Mouse (Mus musculus) G1E (cell line): ENCODE data around the gene Magix. TPM values are rescaled to one million over a fixed set of nuclear protein-coding genes. Genes with fewer than 3 reads are reported as not detected.
A peak's percentile ranks its signal among the peaks of the same experiment; 100 is the strongest.

Experiments used
- ATAC-seq: 2 replicates; pipeline ENCODE4 v1.8.0; 2016; ENCODE audit warnings: mild to moderate bottlenecking; ENCODE audit not compliant: insufficient number of reproducible peaks, poor library complexity, low FRiP score, severe bottlenecking; ENCODE audit errors: extremely low read depth
- DNase-seq: peaks from one replicate; pipeline ENCODE4 v3.0.0; 2012; ENCODE audit warnings: low spot score
- H3K27me3 ChIP-seq: 2 replicates; pipeline ENCODE4 v1.6.1; 2012; ENCODE audit warnings: mild to moderate bottlenecking, low read length, inconsistent platforms; ENCODE audit not compliant: insufficient read depth
- H3K36me3 ChIP-seq: replicated peaks from 2 replicates; pipeline ENCODE3; 2012; ENCODE audit warnings: mild to moderate bottlenecking, inconsistent platforms
- H3K4me1 ChIP-seq: 2 replicates; pipeline ENCODE4 v1.6.1; 2012; ENCODE audit warnings: low read depth, low read length, inconsistent platforms, mixed read lengths; ENCODE audit not compliant: insufficient read depth
- H3K4me3 ChIP-seq: 2 replicates; pipeline ENCODE4 v1.5.1; 2012; ENCODE audit warnings: low read depth, mild to moderate bottlenecking, inconsistent platforms, low read length, moderate library complexity, mixed read lengths
- H3K9me3 ChIP-seq: replicated peaks from 2 replicates; pipeline ENCODE4 v1.6.1; 2012; ENCODE audit warnings: inconsistent platforms
- CTCF ChIP-seq: IDR thresholded peaks from 2 replicates; pipeline ENCODE4 v1.5.1; 2012; ENCODE audit warnings: low read depth, low read length, inconsistent platforms, mixed read lengths
- GATA1 ChIP-seq: IDR thresholded peaks from 2 replicates; pipeline ENCODE4 v1.6.1; 2012; ENCODE audit warnings: borderline replicate concordance, low read length, inconsistent platforms, mixed read lengths
- GATA2 ChIP-seq: IDR thresholded peaks from 2 replicates; pipeline ENCODE4 v1.6.1; 2012; ENCODE audit warnings: low read depth, low read length, inconsistent platforms, borderline replicate concordance
- POLR2AphosphoS5 ChIP-seq: IDR thresholded peaks from 2 replicates; pipeline ENCODE4 v1.6.1; 2012; ENCODE audit warnings: low read depth, low read length, inconsistent platforms; ENCODE audit not compliant: insufficient replicate concordance
- TAL1 ChIP-seq: conservative IDR thresholded peaks from 2 replicates; pipeline ENCODE4 v1.6.1; 2012; ENCODE audit warnings: low read depth, low read length, inconsistent platforms, mixed read lengths
- polyA plus RNA-seq: library from polyadenylated mRNA; stranded (reverse); fragments of >175 nt; gene quantifications from 2 replicates; pipeline ENCODE4 v1.2.3, GENCODE M21; 2012
- total RNA-seq, 2 experiments: library from RNA; stranded (forward) in 1 of 2; stranded (reverse) in 1 of 2; fragments of 200-1000 nt in 1 of 2; fragments of >200 nt in 1 of 2; fragmentation: Nextera tagmentation in 1 of 2; gene quantifications; 2 replicates each; pipeline ENCODE4 v1.2.3; 2014 to 2017

Gene Magix
- total and polyA plus RNA-seq, 3 experiments = 0.05 to 0.27 TPM; not detected in 1

GRCm38 (mm10) chrX:7658031-7658784, 22.8 kb downstream of the Magix start:
- ATAC-seq = no peak
- DNase-seq = no peak
- H3K4me1 ChIP-seq = peaks cover 9% of the 10 kb centered on the region

GRCm38 (mm10) chrX:7657221-7657639, 23.8 kb downstream of the Magix start, which contains the start of gene Prickle3:
TSS of gene Prickle3 (plus strand) at chrX:7657260.
- Histone ChIP-seq H3K4me1 (peaks cover 9% of the 10 kb centered on the region), H3K36me3 (no peaks in the 10 kb centered on the region), H3K4me3 (no peak within 1 kb of the TSS), H3K9me3 (no peaks in the 10 kb centered on the region), H3K27me3 (peaks cover 28% of the 10 kb centered on the region; the same call in 1 of the 2 replicates)
- ATAC-seq (no peak), DNase-seq (no peak)
- no peak for TF ChIP-seq GATA2
- TF ChIP-seq CTCF = no peak
- no peak for TF ChIP-seq TAL1
- TF ChIP-seq GATA1 = no peak
- no peak for TF ChIP-seq POLR2AphosphoS5

More at GRCm38 (mm10) chrX:7658031-7658784, 22.8 kb downstream of the Magix start:
- TF ChIP-seq POLR2AphosphoS5 (no peak), GATA2 (no peak), CTCF (no peak), GATA1 (no peak), TAL1 (no peak)
- Histone ChIP-seq H3K27me3 (peaks cover 28% of the 10 kb centered on the region; the same call in 1 of the 2 replicates), H3K4me3 (peak overlapping the region; percentile 23; the same call in 1 of the 2 replicates), H3K9me3 (no peaks in the 10 kb centered on the region), H3K36me3 (no peaks in the 10 kb centered on the region)

- peak; percentile 80 for DNase-seq
- TF ChIP-seq CTCF = no peak
- TF ChIP-seq TAL1 = no peak
- no peak for TF ChIP-seq POLR2AphosphoS5
Observed at GRCm38 (mm10) chrX:7648671-7649304, 32.3 kb downstream of the Magix start.

GRCm38 (mm10) chrX:7645349-7645748, 35.7 kb downstream of the Magix start:
- H3K4me3 ChIP-seq = no peak overlapping the region
- DNase-seq = peak; percentile 10
- ATAC-seq = no peak

More at GRCm38 (mm10) chrX:7648671-7649304, 32.3 kb downstream of the Magix start:
- Histone ChIP-seq H3K27me3 (peaks cover 5% of the 10 kb centered on the region; the same call in 1 of the 2 replicates), H3K4me3 (peak overlapping the region; percentile 72), H3K36me3 (no peaks in the 10 kb centered on the region), H3K4me1 (peaks cover 15% of the 10 kb centered on the region), H3K9me3 (no peaks in the 10 kb centered on the region)
- peak; percentile 95 for ATAC-seq

GRCm38 (mm10) chrX:7640785-7641184, 40.3 kb downstream of the Magix start:
- no peaks in the 10 kb centered on the region for H3K9me3 ChIP-seq
- H3K36me3 ChIP-seq = no peaks in the 10 kb centered on the region
- no peak overlapping the region for H3K4me3 ChIP-seq
- ATAC-seq = no peak
- DNase-seq = no peak
- H3K4me1 ChIP-seq = peaks cover 11% of the 10 kb centered on the region; the same call in 1 of the 2 replicates
- TF ChIP-seq POLR2AphosphoS5 (no peak), CTCF (no peak), TAL1 (no peak), GATA2 (no peak), GATA1 (no peak)
- peaks cover 20% of the 10 kb centered on the region for H3K27me3 ChIP-seq

More at GRCm38 (mm10) chrX:7645349-7645748, 35.7 kb downstream of the Magix start:
- no peaks in the 10 kb centered on the region for H3K36me3 ChIP-seq
- H3K4me1 ChIP-seq = peaks cover 20% of the 10 kb centered on the region
- peaks cover 15% of the 10 kb centered on the region for H3K27me3 ChIP-seq
- no peaks in the 10 kb centered on the region for H3K9me3 ChIP-seq
- TF ChIP-seq POLR2AphosphoS5 = no peak
- TF ChIP-seq GATA1 = no peak
- no peak for TF ChIP-seq GATA2
- TF ChIP-seq TAL1 = no peak
- no peak for TF ChIP-seq CTCF

- Histone ChIP-seq H3K36me3 (no peaks in the 10 kb centered on the region), H3K27me3 (peaks cover 20% of the 10 kb centered on the region), H3K4me1 (peaks cover 11% of the 10 kb centered on the region; the same call in 1 of the 2 replicates), H3K4me3 (no peak overlapping the region), H3K9me3 (no peaks in the 10 kb centered on the region)
- ATAC-seq (no peak), DNase-seq (no peak)
- no peak for TF ChIP-seq POLR2AphosphoS5
- TF ChIP-seq GATA1 = no peak
- TF ChIP-seq TAL1 = no peak
- no peak for TF ChIP-seq GATA2
- TF ChIP-seq CTCF = no peak
Observed at GRCm38 (mm10) chrX:7639536-7640325, 41.3 kb downstream of the Magix start.
